Comparison of ENCODE assay signal across 11 mouse cellular contexts in genomic region chr16:30788944-30789781, GRCm38 (mm10).
A peak's percentile ranks its signal among the peaks of the same experiment; 100 is the strongest.
DNase-seq lines count a peak whose midpoint lies in the region; ATAC-seq and TF ChIP-seq lines count a peak whose summit lies in the region.
"Had no signal": no experiment of that assay in that cellular context is flagged by ENCODE, and none has a peak within 500 bp of the region (broad histone marks: within the 10 kb centered on the region; RNA-seq: fewer than 3 reads in every experiment).

No protein-coding gene starts in this region.

- no peak overlapping the region for H3K9ac ChIP-seq in liver, embryonic 15.5 days
- 0 out of 2 replicates have a peak overlapping the region, but pooled peaks have one; percentile 55 for H3K9ac ChIP-seq in stomach, embryonic 16.5 days (ENCODE audit: low read length)
- H3K9ac ChIP-seq in hindbrain, embryonic 14.5 days: no peak overlapping the region
- H3K9ac ChIP-seq: kidney, embryonic 15.5 days had no signal

- no peak for TF ChIP-seq POLR2A in lung, adult 2 months (IDR thresholded peaks at IDR 0.05; ENCODE audit: borderline replicate concordance, extremely low read depth, low read depth, low read length)

- H3K4me3 ChIP-seq in lung, adult 2 months (replicated peaks; ENCODE audit: extremely low read depth, low read depth, low read length): no peak overlapping the region
- no peak overlapping the region for H3K4me3 ChIP-seq in heart, embryonic 10.5 days
- H3K4me3 ChIP-seq in liver, embryonic 15.5 days (replicated peaks): no peak overlapping the region
- H3K4me3 ChIP-seq in stomach, embryonic 16.5 days (replicated peaks; ENCODE audit: low read length): no peak overlapping the region
- H3K4me3 ChIP-seq in hindbrain, embryonic 14.5 days (replicated peaks; ENCODE audit: low read length): no peak overlapping the region
- H3K4me3 ChIP-seq: embryonic facial prominence, embryonic 13.5 days; kidney, embryonic 15.5 days had no signal

- 64% methylated on average over 15 of the region's 15 CpGs for WGBS in lung, adult 2 months
- WGBS in heart, embryonic 10.5 days: 83% methylated on average over 15 of the region's 15 CpGs
- 49% methylated on average over 15 of the region's 15 CpGs for WGBS in liver, embryonic 15.5 days (ENCODE audit: insufficient replicate concordance)
- 77% methylated on average over 15 of the region's 15 CpGs for WGBS in stomach, embryonic 16.5 days
- WGBS in hindbrain, embryonic 14.5 days: 85% methylated on average over 15 of the region's 15 CpGs

- H3K36me3 ChIP-seq in heart, embryonic 10.5 days: no peaks in the 10 kb centered on the region
- H3K36me3 ChIP-seq in liver, embryonic 15.5 days (replicated peaks): no peaks in the 10 kb centered on the region
- H3K36me3 ChIP-seq in stomach, embryonic 16.5 days (ENCODE audit: control insufficient read depth, insufficient read depth, low read length): no peaks in the 10 kb centered on the region
- H3K36me3 ChIP-seq in hindbrain, embryonic 14.5 days (replicated peaks; ENCODE audit: control insufficient read depth, insufficient read depth): no peaks in the 10 kb centered on the region
- H3K36me3 ChIP-seq: embryonic facial prominence, embryonic 13.5 days; G1E; kidney, embryonic 15.5 days had no signal

- ATAC-seq in liver, embryonic 15.5 days (ENCODE audit: insufficient read depth): peak; percentile 47; the same call in 1 of the 2 replicates
- ATAC-seq in stomach, embryonic 16.5 days (ENCODE audit: insufficient read depth, low FRiP score): no peak
- ATAC-seq in hindbrain, embryonic 14.5 days (ENCODE audit: low FRiP score): no peak
- ATAC-seq in erythroid progenitor cell, adult 5-6 weeks (replicated peaks; ENCODE audit: low FRiP score, poor library complexity, severe bottlenecking): no peak

- H3K4me2 ChIP-seq in liver, embryonic 15.5 days: peak overlapping the region; percentile 44
- H3K4me2 ChIP-seq in stomach, embryonic 16.5 days (ENCODE audit: low read depth, low read length): no peak overlapping the region
- no peak overlapping the region for H3K4me2 ChIP-seq in hindbrain, embryonic 14.5 days (replicated peaks)
- H3K4me2 ChIP-seq: kidney, embryonic 15.5 days had no signal

- TF ChIP-seq CTCF in lung, adult 2 months (IDR thresholded peaks at IDR 0.05; ENCODE audit: insufficient read depth, low read length): no peak

- no peaks in the 10 kb centered on the region for H3K27me3 ChIP-seq in heart, embryonic 10.5 days (ENCODE audit: insufficient read depth, poor library complexity, severe bottlenecking)
- H3K27me3 ChIP-seq in liver, embryonic 15.5 days: no peaks in the 10 kb centered on the region
- H3K27me3 ChIP-seq in stomach, embryonic 16.5 days (ENCODE audit: control insufficient read depth, insufficient read depth, low read length): no peaks in the 10 kb centered on the region
- H3K27me3 ChIP-seq in hindbrain, embryonic 14.5 days (ENCODE audit: control insufficient read depth, insufficient read depth, low read length): no peaks in the 10 kb centered on the region
- H3K27me3 ChIP-seq: embryonic facial prominence, embryonic 13.5 days; kidney, embryonic 15.5 days had no signal

- peaks cover 32% of the 10 kb centered on the region for H3K4me1 ChIP-seq in lung, adult 2 months (ENCODE audit: control insufficient read depth, insufficient read depth, low read length)
- peaks cover 67% of the 10 kb centered on the region for H3K4me1 ChIP-seq in heart, embryonic 10.5 days
- peaks cover 74% of the 10 kb centered on the region for H3K4me1 ChIP-seq in liver, embryonic 15.5 days (replicated peaks)
- peaks cover 46% of the 10 kb centered on the region for H3K4me1 ChIP-seq in stomach, embryonic 16.5 days (ENCODE audit: control insufficient read depth, insufficient read depth, low read length)
- H3K4me1 ChIP-seq in hindbrain, embryonic 14.5 days (replicated peaks; ENCODE audit: control insufficient read depth, insufficient read depth, low read length): peaks cover 14% of the 10 kb centered on the region

- DNase-seq in lung, adult 2 months: peak; percentile 16
- no peak for DNase-seq in lung, postnatal 14 days
- peak; percentile 50 for DNase-seq in heart, embryonic 10.5 days (ENCODE audit: low spot score)
- no peak for DNase-seq in hindbrain, embryonic 14.5 days (ENCODE audit: low spot score)
- no peak for DNase-seq in right cerebral cortex, adult 18-20 months

- peak overlapping the region; percentile 92 for H3K27ac ChIP-seq in heart, embryonic 10.5 days
- peak overlapping the region; percentile 57; the same call in 1 of the 2 replicates for H3K27ac ChIP-seq in liver, embryonic 15.5 days (replicated peaks)
- H3K27ac ChIP-seq in stomach, embryonic 16.5 days (ENCODE audit: low read length): peak overlapping the region; percentile 95
- H3K27ac ChIP-seq in hindbrain, embryonic 14.5 days: no peak overlapping the region

- no peaks in the 10 kb centered on the region for H3K9me3 ChIP-seq in heart, embryonic 10.5 days
- no peaks in the 10 kb centered on the region for H3K9me3 ChIP-seq in liver, embryonic 15.5 days (replicated peaks)
- H3K9me3 ChIP-seq in stomach, embryonic 16.5 days (replicated peaks; ENCODE audit: control insufficient read depth, low read length): no peaks in the 10 kb centered on the region
- no peaks in the 10 kb centered on the region for H3K9me3 ChIP-seq in hindbrain, embryonic 14.5 days (ENCODE audit: control insufficient read depth, low read length)
- H3K9me3 ChIP-seq: embryonic facial prominence, embryonic 13.5 days; G1E; kidney, embryonic 15.5 days had no signal

Comparison
In these comparisons a context has a peak if more than half of its experiments do, and no peak if none do; other contexts are left out.
1. DNase-seq: peak in lung, adult 2 months (single experiment) and heart, embryonic 10.5 days (single experiment); none in lung, postnatal 14 days (single experiment), hindbrain, embryonic 14.5 days (single experiment) and right cerebral cortex, adult 18-20 months (single experiment).